Mouse (Mus musculus): ENCODE measurements around the gene Plet1. TPM values are rescaled to one million over a fixed set of nuclear protein-coding genes. Genes with fewer than 3 reads are reported as not detected.
A peak's percentile ranks its signal among the peaks of the same experiment; 100 is the strongest.

Gene Plet1
- total RNA-seq, 1 experiment from 2014 or later, result not detected

GRCm38 (mm10) chr9:50491531-50492045, 2.7 kb upstream of the Plet1 start:
- no peak for ATAC-seq (replicated peaks; ENCODE audit: insufficient number of reproducible peaks, low FRiP score, low TSS enrichment, poor library complexity, severe bottlenecking)

GRCm38 (mm10) chr9:50493777-50494176, 548 bp upstream of the Plet1 start:
- no peak for ATAC-seq (replicated peaks; ENCODE audit: insufficient number of reproducible peaks, low FRiP score, low TSS enrichment, poor library complexity, severe bottlenecking)

- ATAC-seq (replicated peaks; ENCODE audit: insufficient number of reproducible peaks, low FRiP score, low TSS enrichment, poor library complexity, severe bottlenecking), result no peak
These were observed 1.3 kb downstream of the Plet1 start for GRCm38 (mm10) chr9:50495405-50496150.

DNA sequence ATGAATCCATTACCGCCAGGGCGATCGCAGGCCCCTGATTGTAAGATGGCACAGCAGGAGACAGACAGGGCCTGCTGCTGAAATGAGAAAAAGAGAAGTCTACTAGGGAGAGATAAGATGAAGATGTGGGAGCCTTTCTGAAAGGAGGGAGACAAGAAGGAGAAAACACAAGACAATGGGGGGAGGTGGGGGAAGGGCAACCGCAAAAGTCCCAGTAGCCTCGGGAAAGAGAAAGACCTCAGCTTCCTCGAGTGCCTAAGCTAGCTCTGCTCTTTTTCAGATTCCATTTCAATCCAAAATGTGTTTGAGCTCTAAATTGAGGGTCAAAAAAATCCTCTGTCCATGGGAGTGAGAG, 1.8 kb downstream of the Plet1 start:
- ATAC-seq (replicated peaks; ENCODE audit: insufficient number of reproducible peaks, low FRiP score, low TSS enrichment, poor library complexity, severe bottlenecking), result no peak

- no peak for ATAC-seq (replicated peaks; ENCODE audit: insufficient number of reproducible peaks, low FRiP score, low TSS enrichment, poor library complexity, severe bottlenecking)
These were observed 2.2 kb downstream of the Plet1 start for GRCm38 (mm10) chr9:50496546-50496945.

DNA sequence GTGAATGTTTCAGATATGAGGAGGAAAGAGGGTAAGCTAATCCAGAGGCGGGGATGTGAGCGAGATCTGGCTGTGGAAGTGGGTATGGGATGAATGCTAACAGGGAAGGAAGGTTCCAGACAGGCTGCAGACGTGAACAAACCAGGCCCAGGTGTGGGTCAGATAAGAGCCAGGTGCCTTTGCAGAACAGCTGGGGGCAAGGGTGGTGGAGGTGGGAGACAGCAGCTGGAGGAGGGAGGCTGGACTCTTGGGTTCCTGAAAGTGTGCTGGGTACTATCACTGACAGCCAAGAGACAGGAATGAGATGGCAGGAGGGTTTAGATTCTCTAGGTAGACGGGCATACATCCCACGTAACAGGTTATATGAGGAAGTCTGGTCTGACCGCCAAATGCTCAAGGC, 2.8 kb downstream of the Plet1 start:
- no peak for ATAC-seq (replicated peaks; ENCODE audit: insufficient number of reproducible peaks, low FRiP score, low TSS enrichment, poor library complexity, severe bottlenecking)

DNA sequence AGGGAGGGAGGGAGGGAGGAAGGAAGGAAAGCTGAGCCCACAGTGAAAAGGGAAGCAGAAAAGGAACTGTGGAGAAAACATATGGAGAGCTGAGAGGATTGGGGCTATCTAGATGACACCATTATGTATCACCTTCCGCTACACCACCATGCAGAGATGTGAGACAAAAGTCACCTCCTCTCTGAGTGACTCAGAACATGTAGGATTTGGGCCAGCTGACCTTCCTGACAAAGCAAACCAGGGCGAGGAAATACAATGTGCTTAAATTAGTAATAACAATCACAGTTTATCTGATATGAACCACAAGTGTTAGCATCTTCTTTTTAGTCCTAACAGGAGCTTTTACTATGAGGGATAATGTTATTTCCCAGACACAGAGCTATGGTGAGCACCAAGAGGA, 3.2 kb downstream of the Plet1 start:
- no peak for ATAC-seq (replicated peaks; ENCODE audit: insufficient number of reproducible peaks, low FRiP score, low TSS enrichment, poor library complexity, severe bottlenecking)

GRCm38 (mm10) chr9:50498815-50499214, 4.5 kb downstream of the Plet1 start:
- ATAC-seq (replicated peaks; ENCODE audit: insufficient number of reproducible peaks, low FRiP score, low TSS enrichment, poor library complexity, severe bottlenecking), result peak; percentile 79

DNA sequence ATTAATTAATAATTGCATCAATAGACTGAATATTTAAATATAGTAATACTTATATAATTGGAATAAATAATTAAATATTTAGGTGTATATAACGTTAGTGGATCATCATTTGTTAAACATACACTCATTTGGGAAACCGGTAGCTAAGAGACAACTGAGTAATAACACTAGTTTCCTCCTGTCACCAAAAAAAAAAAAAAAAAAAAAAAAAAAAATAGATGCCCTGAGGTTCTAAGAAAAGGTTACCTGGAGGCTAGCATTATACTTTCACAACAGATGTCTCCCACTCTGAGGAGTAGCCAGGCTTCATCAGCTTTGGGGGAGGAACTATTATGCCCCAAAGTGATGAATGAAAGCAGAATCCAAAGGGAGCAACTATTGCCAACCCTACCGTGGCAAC, 5.5 kb downstream of the Plet1 start:
- ATAC-seq (replicated peaks; ENCODE audit: insufficient number of reproducible peaks, low FRiP score, low TSS enrichment, poor library complexity, severe bottlenecking), result no peak

DNA sequence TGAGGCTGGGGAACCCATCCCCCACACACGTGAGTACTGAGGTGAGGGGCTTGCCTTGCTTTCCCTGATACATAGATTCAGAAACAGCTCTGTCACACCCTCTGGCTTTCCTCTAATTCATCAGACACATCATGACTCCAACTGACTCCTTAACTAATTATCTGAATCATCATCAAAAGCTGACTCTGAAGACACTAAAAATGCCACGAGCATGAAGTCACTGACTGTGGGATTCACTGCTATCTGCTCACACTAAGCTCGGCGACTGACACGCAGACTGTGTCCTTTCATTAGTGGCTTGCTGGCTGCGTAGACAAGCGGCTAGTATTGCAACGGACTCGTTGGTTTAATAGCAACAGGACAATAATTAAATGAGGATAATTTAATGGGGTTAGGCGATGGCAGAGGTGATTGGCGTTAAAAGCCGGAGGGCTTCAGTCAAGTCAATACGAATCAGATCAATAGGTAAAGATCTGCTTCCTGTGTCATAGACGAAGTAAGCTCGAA, 6.2 kb downstream of the Plet1 start:
- ATAC-seq (replicated peaks; ENCODE audit: insufficient number of reproducible peaks, low FRiP score, low TSS enrichment, poor library complexity, severe bottlenecking), result no peak

- ATAC-seq (replicated peaks; ENCODE audit: insufficient number of reproducible peaks, low FRiP score, low TSS enrichment, poor library complexity, severe bottlenecking), result peak; percentile 53
These were observed 6.7 kb downstream of the Plet1 start for GRCm38 (mm10) chr9:50500974-50501501.

- 0 out of 2 replicates have a peak, but pooled peaks have one; percentile 33 for ATAC-seq (replicated peaks; ENCODE audit: insufficient number of reproducible peaks, low FRiP score, low TSS enrichment, poor library complexity, severe bottlenecking)
These were observed 8.6 kb downstream of the Plet1 start for GRCm38 (mm10) chr9:50502949-50503348.

- no peak for ATAC-seq (replicated peaks; ENCODE audit: insufficient number of reproducible peaks, low FRiP score, low TSS enrichment, poor library complexity, severe bottlenecking)
These were observed 11.1 kb downstream of the Plet1 start for GRCm38 (mm10) chr9:50505405-50505804.

DNA sequence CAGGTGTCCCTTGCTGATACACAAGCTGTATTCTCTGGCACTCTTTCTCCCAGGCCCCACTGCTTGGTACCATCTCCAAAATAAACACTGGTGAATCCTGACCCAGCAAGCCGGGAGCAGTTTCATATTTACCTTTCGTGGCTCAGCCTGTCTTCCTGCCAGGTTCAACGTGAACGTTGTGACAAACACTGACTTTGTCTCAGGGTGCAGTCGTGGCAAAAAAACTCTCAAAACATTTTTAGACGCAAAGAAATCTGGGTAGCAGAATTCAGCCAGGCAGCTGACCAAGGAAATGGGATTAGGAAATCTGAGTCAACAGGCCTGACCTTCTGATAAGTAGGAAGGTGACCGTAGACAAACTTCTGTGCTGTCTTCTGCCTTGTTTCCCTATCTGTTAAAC, 13.2 kb downstream of the Plet1 start:
- no peak for ATAC-seq (replicated peaks; ENCODE audit: insufficient number of reproducible peaks, low FRiP score, low TSS enrichment, poor library complexity, severe bottlenecking)

DNA sequence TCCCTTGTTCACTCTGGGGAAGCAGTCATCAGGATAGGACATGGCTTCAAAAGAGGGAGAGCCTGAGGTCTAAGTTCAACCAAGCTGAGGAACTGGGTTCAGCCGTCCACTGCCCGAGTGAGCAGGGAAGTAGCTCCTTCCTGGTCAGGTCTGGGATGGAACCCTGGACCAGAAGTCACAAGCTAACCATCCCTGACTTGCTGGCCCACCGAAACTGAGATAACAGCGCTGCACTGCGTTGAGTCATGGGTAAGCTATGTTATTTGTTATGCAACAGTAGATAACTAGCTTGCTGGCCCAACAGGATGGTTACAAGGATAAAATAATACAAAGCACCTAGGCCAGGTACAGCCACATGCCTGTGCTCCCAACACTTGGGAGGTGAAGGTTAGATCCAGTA, 21.1 kb downstream of the Plet1 start:
- no peak for ATAC-seq (replicated peaks; ENCODE audit: insufficient number of reproducible peaks, low FRiP score, low TSS enrichment, poor library complexity, severe bottlenecking)

DNA sequence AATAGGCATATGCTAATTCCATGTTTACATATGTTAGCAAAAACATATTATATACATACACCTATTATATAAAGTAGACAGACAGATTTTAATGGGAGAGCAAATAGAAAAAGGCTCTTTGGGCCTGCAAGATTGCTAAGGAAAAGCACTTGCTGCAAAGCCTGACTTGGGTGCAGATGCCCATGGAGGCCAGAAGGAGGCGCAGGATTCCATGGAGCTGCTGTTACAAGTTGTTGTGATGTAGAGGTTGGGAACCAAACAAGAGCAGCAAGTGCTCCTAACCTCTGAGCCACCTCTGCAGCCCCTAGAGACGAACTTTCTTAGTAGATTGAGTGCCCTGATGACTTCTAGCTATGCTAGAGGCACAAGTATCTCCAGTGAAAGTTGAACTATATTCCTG, 24.5 kb downstream of the Plet1 start:
- 0 out of 2 replicates have a peak, but pooled peaks have one; percentile 61 for ATAC-seq (replicated peaks; ENCODE audit: insufficient number of reproducible peaks, low FRiP score, low TSS enrichment, poor library complexity, severe bottlenecking)

DNA sequence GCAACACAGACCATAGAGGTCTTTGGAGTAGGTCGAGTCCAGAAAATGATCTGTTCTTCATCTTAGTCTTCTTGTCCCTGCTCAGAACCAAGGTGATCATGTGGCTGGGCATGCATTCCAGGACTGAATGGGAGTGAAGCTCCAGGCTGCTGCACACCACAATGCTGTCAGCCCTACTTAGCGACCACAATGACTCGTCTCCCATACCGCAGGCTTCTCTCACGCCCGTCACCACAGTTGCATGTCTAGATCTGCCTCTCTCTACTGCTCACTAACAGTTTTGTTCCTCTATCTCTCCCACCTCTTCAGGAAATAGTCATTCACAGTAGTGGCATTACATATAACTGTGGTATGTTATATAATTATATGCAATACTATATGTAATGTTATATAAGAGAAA, 26.4 kb downstream of the Plet1 start:
- 0 out of 2 replicates have a peak, but pooled peaks have one; percentile 40 for ATAC-seq (replicated peaks; ENCODE audit: insufficient number of reproducible peaks, low FRiP score, low TSS enrichment, poor library complexity, severe bottlenecking)

GRCm38 (mm10) chr9:50521562-50521961, 27.2 kb downstream of the Plet1 start:
- no peak for ATAC-seq (replicated peaks; ENCODE audit: insufficient number of reproducible peaks, low FRiP score, low TSS enrichment, poor library complexity, severe bottlenecking)

DNA sequence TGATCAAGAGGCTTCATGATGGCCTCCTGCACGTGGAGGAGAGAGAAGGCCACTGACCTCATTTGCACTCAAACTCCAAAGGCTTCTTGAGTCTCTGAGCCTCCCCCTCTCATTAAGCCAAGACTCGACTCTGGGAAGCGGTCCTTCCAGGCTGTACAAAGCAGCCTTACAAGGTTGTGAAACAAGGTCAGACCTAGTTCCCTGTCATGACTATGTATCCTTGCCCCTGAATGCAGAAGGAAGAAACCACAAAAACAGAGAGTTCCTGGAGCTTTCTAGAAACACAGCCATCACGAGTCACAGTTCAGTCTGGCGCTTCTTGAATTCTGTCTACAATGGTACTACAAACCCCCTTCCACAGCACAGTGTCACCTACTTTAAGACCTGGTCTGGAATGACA, 28.2 kb downstream of the Plet1 start:
- ATAC-seq (replicated peaks; ENCODE audit: insufficient number of reproducible peaks, low FRiP score, low TSS enrichment, poor library complexity, severe bottlenecking), result no peak

- ATAC-seq (replicated peaks; ENCODE audit: insufficient number of reproducible peaks, low FRiP score, low TSS enrichment, poor library complexity, severe bottlenecking), result no peak
These were observed 30.6 kb downstream of the Plet1 start for GRCm38 (mm10) chr9:50524936-50525335.

Measured in monocyte, adult 5-6 weeks (primary cell).